Mouse (Mus musculus): ENCODE measurements around the gene Prkca. TPM values are rescaled to one million over a fixed set of nuclear protein-coding genes. Genes with fewer than 3 reads are reported as not detected.

Prkca gene
- polyA plus RNA-seq, 1 experiment from 2014 or later = 6.5 TPM

GRCm38 (mm10) chr11:108295373-108295772, 48.4 kb downstream of the Prkca start:
- H3K9me3 ChIP-seq (replicated peaks; ENCODE audit: control insufficient read depth, low read length, poor library complexity, severe bottlenecking) = no peaks in the 10 kb centered on the region
- H3K4me3 ChIP-seq (ENCODE audit: low read depth, low read length) = no peak overlapping the region
- no peaks in the 10 kb centered on the region for H3K36me3 ChIP-seq (ENCODE audit: control insufficient read depth, insufficient read depth, low read length)
- H3K27me3 ChIP-seq (ENCODE audit: control insufficient read depth, insufficient read depth, low read depth, low read length) = no peaks in the 10 kb centered on the region
- no peak for ATAC-seq
- H3K27ac ChIP-seq (ENCODE audit: low read length) = no peak overlapping the region
- H3K4me1 ChIP-seq (ENCODE audit: control insufficient read depth, insufficient read depth, low read length) = peaks cover 16% of the 10 kb centered on the region
- H3K9ac ChIP-seq (ENCODE audit: low read depth, low read length) = no peak overlapping the region
- no peak overlapping the region for H3K4me2 ChIP-seq (ENCODE audit: low read length)

GRCm38 (mm10) chr11:108294305-108294813, 49.4 kb downstream of the Prkca start:
- Histone ChIP-seq H3K36me3 (ENCODE audit: control insufficient read depth, insufficient read depth, low read length) (no peaks in the 10 kb centered on the region), H3K4me2 (ENCODE audit: low read length) (no peak overlapping the region), H3K27ac (ENCODE audit: low read length) (no peak overlapping the region), H3K4me3 (ENCODE audit: low read depth, low read length) (no peak overlapping the region), H3K27me3 (ENCODE audit: control insufficient read depth, insufficient read depth, low read depth, low read length) (no peaks in the 10 kb centered on the region), H3K4me1 (ENCODE audit: control insufficient read depth, insufficient read depth, low read length) (peaks cover 16% of the 10 kb centered on the region), H3K9ac (ENCODE audit: low read depth, low read length) (no peak overlapping the region), H3K9me3 (replicated peaks; ENCODE audit: control insufficient read depth, low read length, poor library complexity, severe bottlenecking) (no peaks in the 10 kb centered on the region)
- no peak for ATAC-seq
- WGBS = 94% methylated on average over 12 of the region's 12 CpGs

GRCm38 (mm10) chr11:108293843-108294242, 49.9 kb downstream of the Prkca start:
- no peak overlapping the region for H3K4me3 ChIP-seq (ENCODE audit: low read depth, low read length)
- peaks cover 16% of the 10 kb centered on the region for H3K4me1 ChIP-seq (ENCODE audit: control insufficient read depth, insufficient read depth, low read length)
- H3K9ac ChIP-seq (ENCODE audit: low read depth, low read length) = no peak overlapping the region
- no peak overlapping the region for H3K27ac ChIP-seq (ENCODE audit: low read length)
- no peaks in the 10 kb centered on the region for H3K9me3 ChIP-seq (replicated peaks; ENCODE audit: control insufficient read depth, low read length, poor library complexity, severe bottlenecking)
- WGBS = 65% methylated on average over 3 of the region's 3 CpGs
- no peaks in the 10 kb centered on the region for H3K36me3 ChIP-seq (ENCODE audit: control insufficient read depth, insufficient read depth, low read length)
- ATAC-seq = no peak
- no peak overlapping the region for H3K4me2 ChIP-seq (ENCODE audit: low read length)
- H3K27me3 ChIP-seq (ENCODE audit: control insufficient read depth, insufficient read depth, low read depth, low read length) = no peaks in the 10 kb centered on the region

- ATAC-seq = no peak
Observed at GRCm38 (mm10) chr11:108289192-108289591, 54.5 kb downstream of the Prkca start.

GRCm38 (mm10) chr11:108287321-108287720, 56.4 kb downstream of the Prkca start:
- ATAC-seq = no peak
- H3K4me2 ChIP-seq (ENCODE audit: low read length) = no peak overlapping the region
- H3K9me3 ChIP-seq (replicated peaks; ENCODE audit: control insufficient read depth, low read length, poor library complexity, severe bottlenecking) = no peaks in the 10 kb centered on the region
- no peak overlapping the region for H3K9ac ChIP-seq (ENCODE audit: low read depth, low read length)
- H3K36me3 ChIP-seq (ENCODE audit: control insufficient read depth, insufficient read depth, low read length) = no peaks in the 10 kb centered on the region
- H3K4me1 ChIP-seq (ENCODE audit: control insufficient read depth, insufficient read depth, low read length) = peaks cover 17% of the 10 kb centered on the region
- H3K27ac ChIP-seq (ENCODE audit: low read length) = no peak overlapping the region
- no peaks in the 10 kb centered on the region for H3K27me3 ChIP-seq (ENCODE audit: control insufficient read depth, insufficient read depth, low read depth, low read length)
- WGBS = 43% methylated on average over 2 of the region's 2 CpGs
- no peak overlapping the region for H3K4me3 ChIP-seq (ENCODE audit: low read depth, low read length)

More at GRCm38 (mm10) chr11:108289192-108289591, 54.5 kb downstream of the Prkca start:
- Histone ChIP-seq H3K9me3 (replicated peaks; ENCODE audit: control insufficient read depth, low read length, poor library complexity, severe bottlenecking) (no peaks in the 10 kb centered on the region), H3K27me3 (ENCODE audit: control insufficient read depth, insufficient read depth, low read depth, low read length) (no peaks in the 10 kb centered on the region), H3K4me3 (ENCODE audit: low read depth, low read length) (no peak overlapping the region), H3K27ac (ENCODE audit: low read length) (no peak overlapping the region), H3K9ac (ENCODE audit: low read depth, low read length) (no peak overlapping the region), H3K36me3 (ENCODE audit: control insufficient read depth, insufficient read depth, low read length) (no peaks in the 10 kb centered on the region), H3K4me1 (ENCODE audit: control insufficient read depth, insufficient read depth, low read length) (peaks cover 17% of the 10 kb centered on the region), H3K4me2 (ENCODE audit: low read length) (no peak overlapping the region)
- WGBS = 82% methylated on average over 5 of the region's 5 CpGs

GRCm38 (mm10) chr11:108285046-108285445, 58.7 kb downstream of the Prkca start:
- peaks cover 19% of the 10 kb centered on the region for H3K4me1 ChIP-seq (ENCODE audit: control insufficient read depth, insufficient read depth, low read length)
- no peaks in the 10 kb centered on the region for H3K27me3 ChIP-seq (ENCODE audit: control insufficient read depth, insufficient read depth, low read depth, low read length)
- H3K9me3 ChIP-seq (replicated peaks; ENCODE audit: control insufficient read depth, low read length, poor library complexity, severe bottlenecking) = no peaks in the 10 kb centered on the region
- no peaks in the 10 kb centered on the region for H3K36me3 ChIP-seq (ENCODE audit: control insufficient read depth, insufficient read depth, low read length)
- WGBS = 13% methylated on average over 5 of the region's 5 CpGs
- no peak overlapping the region for H3K27ac ChIP-seq (ENCODE audit: low read length)
- no peak overlapping the region for H3K9ac ChIP-seq (ENCODE audit: low read depth, low read length)
- no peak overlapping the region for H3K4me2 ChIP-seq (ENCODE audit: low read length)
- ATAC-seq = no peak
- no peak overlapping the region for H3K4me3 ChIP-seq (ENCODE audit: low read depth, low read length)

GRCm38 (mm10) chr11:108282850-108283459, 60.8 kb downstream of the Prkca start:
- peaks cover 19% of the 10 kb centered on the region for H3K4me1 ChIP-seq (ENCODE audit: control insufficient read depth, insufficient read depth, low read length)
- H3K36me3 ChIP-seq (ENCODE audit: control insufficient read depth, insufficient read depth, low read length) = no peaks in the 10 kb centered on the region
- H3K9me3 ChIP-seq (replicated peaks; ENCODE audit: control insufficient read depth, low read length, poor library complexity, severe bottlenecking) = no peaks in the 10 kb centered on the region
- no peak for ATAC-seq
- no peak overlapping the region for H3K4me3 ChIP-seq (ENCODE audit: low read depth, low read length)
- no peaks in the 10 kb centered on the region for H3K27me3 ChIP-seq (ENCODE audit: control insufficient read depth, insufficient read depth, low read depth, low read length)
- H3K9ac ChIP-seq (ENCODE audit: low read depth, low read length) = no peak overlapping the region
- no peak overlapping the region for H3K4me2 ChIP-seq (ENCODE audit: low read length)
- 59% methylated on average over 1 of the region's 1 CpGs for WGBS
- H3K27ac ChIP-seq (ENCODE audit: low read length) = no peak overlapping the region

GRCm38 (mm10) chr11:108279748-108280373, 63.9 kb downstream of the Prkca start:
- Histone ChIP-seq H3K27ac (ENCODE audit: low read length) (no peak overlapping the region), H3K9me3 (replicated peaks; ENCODE audit: control insufficient read depth, low read length, poor library complexity, severe bottlenecking) (no peaks in the 10 kb centered on the region), H3K4me1 (ENCODE audit: control insufficient read depth, insufficient read depth, low read length) (peaks cover 8% of the 10 kb centered on the region), H3K36me3 (ENCODE audit: control insufficient read depth, insufficient read depth, low read length) (no peaks in the 10 kb centered on the region), H3K4me2 (ENCODE audit: low read length) (no peak overlapping the region), H3K27me3 (ENCODE audit: control insufficient read depth, insufficient read depth, low read depth, low read length) (no peaks in the 10 kb centered on the region), H3K9ac (ENCODE audit: low read depth, low read length) (no peak overlapping the region), H3K4me3 (ENCODE audit: low read depth, low read length) (no peak overlapping the region)
- no peak for ATAC-seq
- 85% methylated on average over 1 of the region's 1 CpGs for WGBS

GRCm38 (mm10) chr11:108277096-108277495, 66.6 kb downstream of the Prkca start:
- H3K36me3 ChIP-seq (ENCODE audit: control insufficient read depth, insufficient read depth, low read length) = no peaks in the 10 kb centered on the region
- WGBS = 80% methylated on average over 8 of the region's 8 CpGs
- H3K9ac ChIP-seq (ENCODE audit: low read depth, low read length) = no peak overlapping the region
- H3K4me1 ChIP-seq (ENCODE audit: control insufficient read depth, insufficient read depth, low read length) = peaks cover 6% of the 10 kb centered on the region; the same call in 1 of the 2 replicates
- H3K4me3 ChIP-seq (ENCODE audit: low read depth, low read length) = no peak overlapping the region
- H3K4me2 ChIP-seq (ENCODE audit: low read length) = no peak overlapping the region
- H3K9me3 ChIP-seq (replicated peaks; ENCODE audit: control insufficient read depth, low read length, poor library complexity, severe bottlenecking) = no peaks in the 10 kb centered on the region
- ATAC-seq = no peak
- no peak overlapping the region for H3K27ac ChIP-seq (ENCODE audit: low read length)
- no peaks in the 10 kb centered on the region for H3K27me3 ChIP-seq (ENCODE audit: control insufficient read depth, insufficient read depth, low read depth, low read length)

Data from midbrain, embryonic 16.5 days (tissue).